Mouse (Mus musculus): ENCODE measurements at regions not wholly inside any gene's neighbourhood (a gene's known extent, or its start where the extent isn't known, plus 50 kb on each side); places are given as distances from the start of the nearest gene placed in this dataset.

DNA sequence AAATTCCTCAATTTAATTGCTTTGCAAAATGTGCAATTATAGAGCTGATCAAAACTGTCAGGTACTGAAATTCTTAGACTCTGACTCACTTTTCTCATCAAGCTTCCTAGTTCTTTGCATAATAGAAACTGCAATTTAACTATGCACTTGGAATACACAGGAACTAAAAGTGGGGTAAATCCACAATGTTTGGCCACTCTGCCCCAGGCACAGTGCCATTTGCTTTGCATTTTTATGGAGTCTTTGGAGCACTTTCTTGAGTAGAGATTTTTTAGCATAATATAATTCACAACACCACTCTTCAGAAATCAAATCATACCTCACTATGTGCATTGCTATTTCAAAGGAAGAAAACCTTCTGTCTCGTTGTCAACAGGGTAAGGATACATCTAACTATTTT, 414.5 kb upstream of the A730009L09Rik start:
- peak in 1 of 2 experiments; percentile 45 for DNase-seq (ENCODE audit: extremely low spot score in 1 of 2, low spot score in 1 of 2)

DNA sequence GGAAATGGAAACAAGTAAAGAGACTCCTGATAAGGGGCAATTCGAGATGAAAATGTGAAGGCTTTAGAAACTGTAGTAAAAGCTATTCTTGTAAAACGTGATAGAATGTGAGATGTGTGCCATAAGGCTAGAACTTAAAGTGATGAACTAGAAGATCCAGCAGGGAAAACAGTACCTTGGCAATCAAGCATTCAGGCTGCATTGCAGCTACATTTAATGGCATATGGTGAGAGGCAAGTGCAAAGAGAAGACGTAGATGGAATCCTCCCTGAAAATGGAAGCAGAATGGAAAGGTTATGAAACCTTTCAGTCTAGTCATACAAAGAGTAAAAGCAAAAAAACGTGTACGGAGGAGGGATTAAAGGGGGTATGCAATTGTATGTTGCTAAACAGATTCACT, 403.3 kb upstream of the A730009L09Rik start:
- DNase-seq (ENCODE audit: extremely low spot score in 1 of 2, low spot score in 1 of 2), result peak; percentile 43 to 61

DNA sequence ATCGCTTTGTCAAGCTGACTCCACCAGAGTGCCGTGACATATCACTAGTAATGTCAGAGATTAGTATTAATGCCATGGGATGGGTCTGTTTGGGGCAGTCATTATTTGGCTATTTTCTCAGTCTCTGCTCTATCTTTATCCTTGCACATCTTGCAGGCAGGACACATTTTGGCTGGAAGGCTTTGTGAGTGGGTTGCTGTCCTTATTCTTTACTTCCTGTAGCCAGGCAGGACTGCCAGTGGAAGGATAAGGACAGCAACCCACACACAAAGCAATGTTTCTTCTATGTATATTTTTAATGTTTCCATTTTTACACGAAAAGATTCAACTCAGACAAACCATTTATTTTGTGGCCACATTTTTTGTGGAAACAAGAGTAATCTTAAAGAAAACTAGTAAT, 397.4 kb upstream of the A730009L09Rik start:
- peak; percentile 28 to 45 for DNase-seq (ENCODE audit: extremely low spot score in 1 of 2, low spot score in 1 of 2)

DNA sequence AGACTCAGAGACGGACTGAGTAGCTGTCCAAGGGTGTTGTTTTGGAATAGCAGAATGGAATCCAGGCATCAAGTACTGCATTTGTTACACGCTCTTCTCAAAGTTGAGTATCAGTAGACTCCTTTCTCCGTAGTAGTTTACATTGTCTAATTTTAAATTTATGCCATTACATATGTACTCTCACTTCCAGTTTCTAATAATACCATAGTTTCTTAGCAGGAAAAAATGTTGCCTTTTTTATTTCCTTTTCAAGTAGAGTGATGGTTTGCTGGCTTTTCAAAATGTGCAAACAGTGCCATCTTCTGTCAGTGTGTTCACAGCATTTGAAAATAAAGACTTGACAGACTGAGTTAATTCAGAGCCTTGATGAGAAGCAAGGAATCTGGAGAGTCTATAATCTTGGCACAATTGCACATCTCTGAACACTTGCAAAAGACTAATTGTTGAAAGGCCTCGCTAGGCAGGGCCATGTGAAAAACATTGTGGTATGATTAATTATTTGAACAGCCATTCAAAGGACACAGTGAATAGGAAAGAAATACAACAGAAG, 379.2 kb upstream of the A730009L09Rik start:
- peak; percentile 29 to 81 for DNase-seq (ENCODE audit: extremely low spot score in 1 of 2, low spot score in 1 of 2)

DNA sequence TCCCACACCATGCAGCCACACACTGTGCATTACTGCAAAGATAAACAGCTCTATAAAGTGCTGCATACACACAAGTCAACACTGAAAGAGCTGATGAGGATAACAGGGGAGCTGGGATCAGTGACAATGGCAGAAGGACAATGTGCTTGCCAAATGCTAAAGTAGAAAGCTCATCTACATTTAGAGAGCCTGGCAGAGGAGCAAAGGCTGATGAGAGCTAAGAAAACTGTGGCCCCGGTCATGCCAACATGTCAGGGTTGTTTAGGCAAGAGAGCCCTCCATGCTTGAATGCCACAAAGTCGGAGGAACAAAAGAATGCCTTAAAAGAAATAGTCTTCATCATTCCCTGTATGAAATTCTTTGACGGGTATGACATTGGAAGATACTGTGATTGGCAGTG, 363.0 kb upstream of the A730009L09Rik start:
- DNase-seq (ENCODE audit: extremely low spot score in 1 of 2, low spot score in 1 of 2), result no peak

DNA sequence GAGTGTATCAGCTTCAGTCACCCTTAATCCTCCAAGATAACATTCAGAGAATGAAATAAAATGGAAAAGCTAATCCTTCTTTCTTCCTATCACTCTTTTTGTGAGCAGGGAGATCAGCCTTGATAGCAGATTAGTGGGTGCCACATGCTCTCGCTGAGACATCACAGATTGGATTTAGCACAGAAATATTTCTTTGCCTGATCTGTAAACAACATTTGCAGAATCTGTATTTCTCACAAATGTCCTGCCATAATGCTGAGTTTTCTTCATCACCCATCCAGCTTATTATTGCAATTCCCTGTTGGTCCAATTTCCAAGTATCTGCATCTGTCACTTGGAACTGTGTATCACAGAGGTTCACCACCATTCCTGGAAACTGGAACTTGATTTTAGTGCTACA, 342.8 kb upstream of the A730009L09Rik start:
- DNase-seq (ENCODE audit: extremely low spot score in 1 of 2, low spot score in 1 of 2), result no peak

Measured in frontal cortex, adult 2 months (tissue).